Mouse (Mus musculus) CH12.LX (cell line): ENCODE measurements around the gene Tmem63b. TPM values are rescaled to one million over a fixed set of nuclear protein-coding genes. Genes with fewer than 3 reads are reported as not detected.

Source experiments
- DNase-seq: peaks from one replicate; pipeline ENCODE4 v3.0.0-alpha.2; 2013; ENCODE audit errors: extremely low read depth
- H3K27ac ChIP-seq: 2 replicates; pipeline ENCODE4 v1.5.1; 2012; ENCODE audit warnings: low read depth, mild to moderate bottlenecking, control low read depth, moderate library complexity; ENCODE audit not compliant: insufficient read depth
- H3K27me3 ChIP-seq: replicated peaks from 2 replicates; pipeline ENCODE3; 2012; ENCODE audit warnings: inconsistent platforms
- H3K36me3 ChIP-seq, 2 experiments: replicated peaks in 1 of 2; 2 replicates each; pipeline versions ENCODE3 to v1.6.1; 2012; ENCODE audit warnings: inconsistent platforms in 1 of 2, low read length in 1 of 2, mild to moderate bottlenecking in 1 of 2, mixed read lengths in 1 of 2, moderate library complexity in 1 of 2; ENCODE audit not compliant: control insufficient read depth in 1 of 2, insufficient read depth in 1 of 2
- H3K4me1 ChIP-seq, 2 experiments: 2 replicates each; pipeline ENCODE4 v1.6.1; 2012; ENCODE audit warnings: inconsistent platforms in 1 of 2, moderate library complexity in 1 of 2; ENCODE audit not compliant: insufficient read depth in 2 of 2, control insufficient read depth in 1 of 2
- H3K4me2 ChIP-seq: 2 replicates; pipeline ENCODE4 v1.6.1; 2012; ENCODE audit warnings: low read depth, mild to moderate bottlenecking, control low read depth; ENCODE audit not compliant: poor library complexity, insufficient read depth, severe bottlenecking
- H3K4me3 ChIP-seq, 3 experiments: fragments of 150-350 bp in 1 of 3; sonication (generic) in 1 of 3; replicated peaks in 1 of 3; 2 replicates each; pipeline versions ENCODE3 to v1.5.1; 2011 to 2012; ENCODE audit warnings: low read depth in 2 of 3, low read length in 2 of 3, mild to moderate bottlenecking in 2 of 3, moderate library complexity in 2 of 3, control low read depth in 1 of 3, improper control_type of control experiment in 1 of 3, inconsistent platforms in 1 of 3, mixed read lengths in 1 of 3; ENCODE audit not compliant: poor library complexity in 1 of 3
- H3K79me2 ChIP-seq: replicated peaks from 2 replicates; pipeline ENCODE4 v1.6.1; 2012; ENCODE audit warnings: mild to moderate bottlenecking, moderate library complexity; ENCODE audit not compliant: control insufficient read depth, poor library complexity, insufficient read depth, severe bottlenecking; ENCODE audit errors: extremely low read depth
- H3K9ac ChIP-seq: 2 replicates; pipeline ENCODE4 v1.6.1; 2012; ENCODE audit warnings: low read depth, mild to moderate bottlenecking, control low read depth, moderate library complexity; ENCODE audit not compliant: insufficient read depth
- H3K9me3 ChIP-seq: replicated peaks from 2 replicates; pipeline ENCODE3; 2012; ENCODE audit warnings: low read length, inconsistent platforms, mixed read lengths
- CHD2 ChIP-seq: IDR thresholded peaks from 2 replicates; pipeline ENCODE4 v1.6.1; 2011; ENCODE audit warnings: low read length, improper control_type of control experiment
- ELF1 ChIP-seq: IDR thresholded peaks from 2 replicates; pipeline ENCODE4 v1.6.1; 2014; ENCODE audit warnings: low read depth, mild to moderate bottlenecking, inconsistent platforms, low read length, improper control_type of control experiment
- ETS1 ChIP-seq: conservative IDR thresholded peaks from 2 replicates; pipeline ENCODE4 v1.6.1; 2012; ENCODE audit warnings: low read depth, mild to moderate bottlenecking, inconsistent platforms, low read length, improper control_type of control experiment, moderate library complexity
- JUN ChIP-seq: IDR thresholded peaks from 2 replicates; pipeline ENCODE4 v1.6.1; 2011; ENCODE audit warnings: low read depth, mild to moderate bottlenecking, low read length, improper control_type of control experiment, moderate library complexity; ENCODE audit not compliant: insufficient read depth
- MAFK ChIP-seq: IDR thresholded peaks from 2 replicates; pipeline ENCODE4 v1.6.1; 2011; ENCODE audit warnings: low read length, improper control_type of control experiment; ENCODE audit not compliant: insufficient replicate concordance
- NELFE ChIP-seq: IDR thresholded peaks from 2 replicates; pipeline ENCODE4 v1.6.1; 2011; ENCODE audit warnings: low read depth, low read length, improper control_type of control experiment
- POLR2AphosphoS2 ChIP-seq: IDR thresholded peaks from 2 replicates; pipeline ENCODE4 v1.6.1; 2011; ENCODE audit warnings: low read depth, low read length, improper control_type of control experiment
- SMC3 ChIP-seq: IDR thresholded peaks from 2 replicates; pipeline ENCODE4 v1.6.1; 2011; ENCODE audit warnings: low read depth, low read length, improper control_type of control experiment
- TCF12 ChIP-seq: IDR thresholded peaks from 2 replicates; pipeline ENCODE4 v1.6.1; 2014; ENCODE audit warnings: low read depth, mild to moderate bottlenecking, inconsistent platforms, low read length, improper control_type of control experiment
- USF1 ChIP-seq: IDR thresholded peaks from 2 replicates; pipeline ENCODE4 v1.6.1; 2014; ENCODE audit warnings: low read depth, mild to moderate bottlenecking, inconsistent platforms, low read length, improper control_type of control experiment
- dilution Hi-C: fragments of 300-500 bp; cut with MboI; formaldehyde crosslinking; loops from 2 replicates; pipeline ENCODE4 v1.14.3; 2020; ENCODE audit warnings: low sequenced_read_pairs; ENCODE audit not compliant: extremely low pct_unique_long_range_greater_than_20kb, extremely low pct_ligation_motif_present
- in situ Hi-C: fragments of 300-500 bp; cut with MboI; formaldehyde crosslinking; loops from 3 replicates; pipeline ENCODE4 v1.14.3; 2019; ENCODE audit warnings: low sequenced_read_pairs, low pct_ligation_motif_present, low pct_unique_long_range_greater_than_20kb, mixed read lengths
- polyA plus RNA-seq: library from polyadenylated mRNA; unstranded; fragments of >175 nt; gene quantifications from 2 replicates; pipeline ENCODE4 v1.2.1, GENCODE M21; 2012; ENCODE audit warnings: low read depth; ENCODE audit not compliant: insufficient read length
- total RNA-seq, 2 experiments: library from RNA; depleted of rRNA; stranded (reverse); fragments of 300-350 nt in 1 of 2; fragments of >200 nt in 1 of 2; gene quantifications; 2 replicates each; pipeline ENCODE4 v1.2.3; 2012 to 2014

The Tmem63b gene
- total and polyA plus RNA-seq, 3 experiments, result 3.5 to 10.3 (median 6.3) TPM

- H3K4me3 ChIP-seq, result no peak overlapping the region
- dilution Hi-C loops, result no loop called here
- TF ChIP-seq ELF1 (no peak), CHD2 (no peak)
- H3K79me2 ChIP-seq, result no peaks in the 10 kb centered on the region
- peaks cover 83% of the 10 kb centered on the region for H3K27me3 ChIP-seq
- H3K9ac ChIP-seq, result no peak overlapping the region
- peaks cover 2 to 17% of the 10 kb centered on the region in 2 experiments for H3K4me1 ChIP-seq
- DNase-seq, result no peak
- no peaks in the 10 kb centered on the region for H3K9me3 ChIP-seq
- no peak overlapping the region for H3K27ac ChIP-seq
- in situ Hi-C loops, result loop anchor here (5.0 to 10.0 kb wide), 2 partner anchors 297 to 380 kb away; partner anchors contain the start of genes Mrps18a and Vegfa
- no peaks in the 10 kb centered on the region for H3K36me3 ChIP-seq
- no peak overlapping the region for H3K4me2 ChIP-seq
These were observed 48.2 kb upstream of the Tmem63b start for GRCm38 (mm10) chr17:45734881-45735280.

- dilution Hi-C loops (no loop called here), in situ Hi-C loops (loop anchor here (10.0 kb wide), 1 partner anchor 380 kb away; the partner anchor contains the start of gene Mrps18a)
- Histone ChIP-seq H3K9ac (no peak overlapping the region), H3K4me3 (no peak overlapping the region), H3K27ac (no peak overlapping the region), H3K4me2 (no peak overlapping the region), H3K27me3 (peaks cover 86% of the 10 kb centered on the region), H3K36me3 (no peaks in the 10 kb centered on the region), H3K79me2 (no peaks in the 10 kb centered on the region), H3K9me3 (no peaks in the 10 kb centered on the region), H3K4me1 (peaks cover 2 to 17% of the 10 kb centered on the region in 2 experiments)
- TF ChIP-seq USF1, result no peak
- no peak for TF ChIP-seq NELFE
- TF ChIP-seq SMC3, result no peak
- no peak for TF ChIP-seq ETS1
- TF ChIP-seq JUN, result no peak
- no peak for TF ChIP-seq POLR2AphosphoS2
- no peak for TF ChIP-seq TCF12
- DNase-seq, result no peak
These were observed 47.6 kb upstream of the Tmem63b start for GRCm38 (mm10) chr17:45734333-45734732.

GRCm38 (mm10) chr17:45733735-45734301 lies 47.1 kb upstream of the Tmem63b start, which contains the start of gene 1600014C23Rik:
1600014C23Rik (minus strand) TSS chr17:45733844.
- in situ Hi-C loops, result loop anchor here (10.0 kb wide), 1 partner anchor 381 kb away; the partner anchor contains the start of gene Mrps18a

More at GRCm38 (mm10) chr17:45733735-45734301, 47.1 kb upstream of the Tmem63b start, which contains the start of gene 1600014C23Rik:
- dilution Hi-C loops, result no loop called here
- H3K4me1 ChIP-seq, result peaks cover 2 to 17% of the 10 kb centered on the region in 2 experiments
- peaks cover 86% of the 10 kb centered on the region for H3K27me3 ChIP-seq
- no peaks in the 10 kb centered on the region for H3K9me3 ChIP-seq
- H3K36me3 ChIP-seq, result no peaks in the 10 kb centered on the region
- no peak within 1 kb of the TSS for H3K9ac ChIP-seq
- H3K4me2 ChIP-seq, result no peak within 1 kb of the TSS
- DNase-seq, result no peak
- no peak for TF ChIP-seq CHD2
- no peak for TF ChIP-seq MAFK
- H3K79me2 ChIP-seq, result no peaks in the 10 kb centered on the region
- no peak within 1 kb of the TSS for H3K27ac ChIP-seq
- H3K4me3 ChIP-seq, result no peak within 1 kb of the TSS
